Mouse (Mus musculus) right cerebral cortex, postnatal 14 days (tissue): Measurements from ENCODE around the gene Mypop.
A peak's percentile ranks its signal among the peaks of the same experiment; 100 is the strongest.

Experiments
- DNase-seq: peaks from one replicate; pipeline ENCODE4 v3.0.0; 2022

Gene Mypop

DNA sequence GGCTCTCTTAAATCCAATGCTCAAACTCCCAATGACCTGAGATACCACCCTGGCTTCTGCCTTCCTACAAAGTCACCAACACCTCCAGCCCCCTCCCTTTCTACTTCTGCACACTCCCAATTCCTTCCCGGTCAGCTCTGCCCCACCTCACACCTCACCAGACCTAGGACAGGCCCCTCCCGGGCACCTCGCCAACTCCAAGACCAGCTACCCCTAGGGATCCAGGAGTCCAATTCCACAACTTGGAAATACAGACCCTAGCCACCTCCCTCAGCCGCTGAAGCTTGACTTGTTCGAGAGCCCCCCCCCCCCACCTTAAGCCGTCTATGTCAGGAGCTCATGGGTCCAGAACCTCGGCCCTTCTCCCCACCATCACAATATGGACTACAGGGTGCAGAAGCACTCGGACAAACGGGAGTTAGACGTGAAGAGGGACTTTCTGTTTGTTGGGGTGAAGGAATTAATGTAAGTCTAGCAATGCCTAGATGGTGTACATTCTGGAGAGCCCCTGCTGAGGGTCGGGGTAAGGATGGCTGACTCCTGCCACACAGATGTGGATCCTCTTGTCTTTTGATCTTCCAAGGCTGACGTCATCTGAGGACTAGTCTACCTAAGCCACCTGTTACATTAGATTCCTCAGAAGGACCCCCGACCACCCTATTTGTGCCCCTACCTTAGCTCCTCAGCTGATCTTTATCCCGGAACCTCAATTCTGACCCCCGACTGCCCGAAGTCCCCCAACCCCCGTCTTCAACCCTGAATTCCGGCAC, 31.3 kb downstream of the Mypop start:
- no peak for DNase-seq

DNA sequence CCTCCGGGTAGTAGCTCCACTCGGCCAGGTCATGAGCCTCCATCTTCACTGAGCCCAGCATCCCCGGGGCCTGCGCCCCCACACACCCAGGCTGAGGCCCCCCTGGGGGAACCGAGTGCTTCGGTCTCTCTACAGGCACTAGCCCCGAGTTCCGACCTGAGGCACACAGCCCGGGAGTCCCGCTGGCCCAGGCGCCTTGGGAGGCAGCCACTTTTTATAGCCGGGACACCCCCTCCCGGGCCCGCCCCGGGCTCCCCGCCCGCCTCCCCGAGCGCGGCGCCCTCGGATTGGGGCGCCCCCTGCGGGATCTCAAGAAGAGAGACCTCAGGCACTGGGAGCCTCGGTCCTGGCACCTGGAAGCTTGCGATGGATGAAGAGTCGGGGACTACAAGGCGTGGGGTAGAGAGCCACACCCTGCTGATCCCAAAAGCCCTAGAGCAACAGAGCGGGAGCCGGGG, 32.3 kb downstream of the Mypop start, which contains the start of gene Foxa3:
Foxa3 (minus strand) TSS at position 182 of the 458 bp plus-strand sequence.
- DNase-seq, result no peak

DNA sequence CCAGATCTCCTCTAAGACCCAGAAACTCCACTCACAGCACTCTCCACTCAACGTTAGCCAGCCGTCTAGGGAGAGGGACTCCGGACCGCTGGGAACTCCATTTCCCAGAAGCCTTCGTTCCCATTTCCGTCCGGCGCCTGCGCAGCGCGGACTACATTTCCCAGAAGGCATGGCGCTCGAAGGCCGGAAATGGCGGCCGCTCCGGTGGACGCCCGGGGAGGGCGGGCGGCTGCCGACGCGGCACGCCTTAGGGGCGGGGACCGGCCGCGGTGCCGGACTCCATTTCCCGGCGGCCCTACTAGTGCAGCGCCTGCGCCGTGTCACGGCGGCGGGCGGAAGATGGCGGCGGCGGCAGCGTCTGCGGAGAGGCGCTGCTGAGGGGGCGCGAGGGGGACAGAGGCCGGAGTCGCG, 33.1 kb downstream of the Mypop start, which contains the start of gene Sympk:
Sympk (plus strand) TSS at position 282 of the 411 bp plus-strand sequence.
- peak; percentile 94 for DNase-seq

DNA sequence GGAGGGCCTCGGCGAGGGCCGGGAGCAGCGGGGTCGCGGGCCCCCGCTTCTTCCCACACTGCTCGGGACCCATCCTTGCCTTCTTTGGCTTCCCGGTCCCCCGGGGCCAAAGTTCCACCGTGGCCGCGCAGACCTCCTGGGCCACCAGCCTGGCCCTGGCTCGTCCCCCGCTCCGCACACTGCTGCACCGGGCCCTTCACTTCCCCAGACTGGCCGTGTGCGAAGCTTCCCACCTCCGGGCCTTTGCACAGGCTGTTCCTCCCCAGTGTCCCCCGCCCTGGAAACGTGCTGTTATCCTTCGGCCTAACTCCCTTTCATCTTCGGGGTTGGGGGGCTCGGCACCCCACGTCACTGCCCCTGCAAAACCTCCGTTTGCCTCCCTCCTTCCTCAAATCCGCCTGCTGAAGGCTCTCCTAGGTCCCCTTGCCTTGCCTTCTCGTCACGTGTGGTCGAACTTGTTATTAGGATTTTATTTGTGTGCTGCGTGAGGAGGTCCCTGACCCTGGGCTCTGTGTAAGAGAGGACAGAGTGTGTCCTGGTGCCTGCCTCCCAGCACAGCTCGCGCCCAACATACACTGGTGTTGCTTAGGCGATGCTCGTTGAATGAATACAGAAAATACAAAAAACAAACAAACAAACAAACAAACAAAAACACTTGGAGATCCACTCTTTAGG, 33.7 kb downstream of the Mypop start:
- no peak for DNase-seq

DNA sequence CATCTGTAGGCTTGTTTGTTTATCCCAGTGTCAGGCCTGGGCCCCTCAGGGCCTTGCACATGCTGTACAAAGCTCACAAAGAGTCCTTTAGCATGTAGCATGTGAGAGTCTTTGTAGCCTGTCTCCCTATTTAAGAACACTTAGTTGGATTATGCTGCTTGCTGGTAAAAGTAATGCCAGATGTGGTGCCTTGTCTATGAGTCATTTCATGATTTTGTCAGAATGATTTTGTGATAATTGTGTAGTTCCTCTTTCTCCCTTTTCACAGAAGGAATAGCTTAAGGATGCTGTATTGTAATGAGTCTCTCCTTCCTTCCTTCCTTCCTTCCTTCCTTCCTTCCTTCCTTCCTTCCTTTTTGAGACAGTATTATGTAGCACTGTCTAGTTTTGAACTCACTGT, 37.0 kb downstream of the Mypop start:
- no peak for DNase-seq

DNA sequence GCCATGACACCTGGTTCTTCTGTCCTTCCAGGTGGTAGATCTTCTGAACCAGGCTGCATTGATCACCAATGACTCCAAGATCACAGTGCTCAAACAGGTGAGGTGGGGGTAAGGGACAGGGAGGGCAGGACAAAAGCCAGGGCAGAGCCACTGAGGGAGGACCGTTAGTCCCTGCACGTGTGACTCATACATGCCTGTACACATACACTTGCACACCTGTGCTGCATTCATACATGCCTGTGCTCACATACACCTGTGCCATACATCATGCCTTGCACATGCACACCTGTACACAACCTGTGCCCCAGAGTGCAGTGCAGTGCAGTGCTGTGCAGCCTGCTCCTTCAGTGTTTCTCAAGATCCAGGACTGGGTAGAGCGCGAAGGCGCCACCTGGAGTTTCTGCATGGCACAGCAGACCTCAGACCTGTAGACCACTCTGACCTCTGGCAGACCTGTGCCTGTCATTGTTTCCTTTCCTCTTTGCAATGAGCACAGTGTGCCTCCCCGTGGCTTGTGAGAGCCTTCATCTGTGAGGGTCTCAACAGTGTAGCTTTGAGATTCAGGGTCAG, 38.1 kb downstream of the Mypop start:
- peak; percentile 50 for DNase-seq

DNA sequence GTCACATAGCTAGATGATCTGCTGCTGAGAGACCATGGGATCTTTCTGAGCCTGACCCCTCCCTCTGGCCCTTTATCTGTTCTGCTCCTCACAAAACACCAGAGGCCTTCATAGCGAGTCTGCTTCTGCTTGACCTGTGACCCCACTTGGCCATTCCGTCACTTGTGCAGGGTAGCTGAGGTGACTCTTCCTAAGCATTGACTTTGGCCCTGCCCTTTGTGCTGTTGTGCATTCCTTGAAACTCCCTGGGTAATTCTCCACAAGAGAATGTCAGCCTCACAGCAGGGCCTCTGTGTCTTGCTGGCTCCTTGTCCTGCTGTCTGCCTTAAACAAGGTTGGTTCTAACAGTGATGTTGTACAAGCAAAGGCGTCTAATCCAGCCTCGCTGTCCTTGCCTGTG, 40.6 kb downstream of the Mypop start:
- no peak for DNase-seq

DNA sequence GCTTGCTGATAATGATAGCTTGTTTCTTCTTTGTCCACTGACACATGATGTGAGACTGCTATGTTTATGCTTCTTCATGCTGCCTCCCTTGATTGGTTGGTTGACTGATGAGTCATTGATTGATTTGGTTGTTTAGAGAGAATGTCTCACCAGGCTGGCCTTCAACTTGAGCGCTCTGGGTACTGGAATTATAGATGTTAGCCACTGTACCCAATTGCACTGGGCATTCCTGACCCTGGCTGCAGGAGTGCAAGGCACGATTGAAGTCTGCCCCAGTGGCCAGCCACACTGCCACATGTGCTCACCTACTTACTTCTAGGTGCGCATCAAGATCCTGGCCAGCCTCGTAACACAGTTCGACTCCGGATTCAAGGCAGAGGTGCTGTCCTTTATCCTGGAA, 53.6 kb downstream of the Mypop start:
- no peak for DNase-seq

DNA sequence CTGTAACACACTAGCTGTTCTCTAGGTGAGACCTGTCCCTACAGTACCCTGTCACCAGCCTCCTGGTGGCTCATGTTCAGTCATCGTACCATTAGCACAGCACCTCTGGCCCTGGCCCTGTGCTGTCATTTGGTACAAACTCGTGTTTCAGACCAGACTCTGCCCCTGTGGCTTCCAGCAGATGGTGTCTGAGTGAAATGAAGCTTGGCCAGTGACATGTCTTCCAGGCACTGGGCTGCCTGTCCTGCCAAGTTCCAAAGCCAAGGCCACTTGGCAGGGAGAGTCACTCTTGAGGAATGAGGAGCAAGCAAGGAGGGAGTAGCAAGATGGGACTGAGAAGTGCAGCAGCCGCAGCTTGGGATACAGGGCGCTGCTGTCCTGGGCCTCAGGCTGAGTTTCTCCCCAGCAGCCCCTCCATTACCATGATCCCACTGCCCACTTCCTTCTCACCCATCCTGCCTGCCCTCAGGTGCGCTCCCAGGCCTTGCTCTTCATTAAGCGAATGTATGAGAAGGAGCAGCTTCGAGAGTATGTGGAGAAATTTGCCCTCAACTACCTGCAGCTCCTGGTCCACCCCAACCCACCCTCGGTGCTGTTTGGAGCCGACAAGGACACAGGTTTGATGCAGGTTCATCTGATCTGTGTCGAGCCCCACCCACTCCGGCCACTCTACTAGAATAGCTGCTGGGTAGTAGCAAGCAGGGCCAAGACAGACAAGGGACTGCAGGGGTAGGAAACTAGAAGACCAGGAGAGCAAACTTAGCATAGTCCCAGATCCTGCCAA, 55.4 kb downstream of the Mypop start:
- DNase-seq, result no peak

DNA sequence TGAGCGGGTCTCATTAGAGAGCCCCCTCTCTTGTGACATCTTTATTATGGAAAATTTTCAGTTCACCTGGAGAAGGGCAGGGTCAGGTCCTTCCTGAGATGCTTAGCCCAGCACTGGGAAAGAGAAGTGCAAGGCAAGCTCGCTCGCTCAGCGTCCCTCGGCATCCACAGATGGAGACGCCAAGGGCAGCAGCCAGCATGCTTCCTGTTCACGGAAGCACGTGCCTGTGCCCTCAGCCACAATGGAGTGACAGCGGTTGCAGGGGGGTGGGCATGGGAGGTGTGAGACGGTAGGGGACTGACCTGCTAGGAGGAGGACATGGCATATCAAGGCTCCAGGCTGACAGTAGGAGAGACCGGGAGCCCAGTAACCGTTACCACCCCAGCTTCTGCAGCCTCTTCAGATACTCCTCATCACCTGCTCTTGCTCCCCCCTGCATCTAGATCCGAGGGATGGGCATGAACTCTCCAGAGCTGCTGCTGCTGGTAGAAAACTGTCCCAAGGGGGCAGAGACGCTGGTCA, 57.0 kb downstream of the Mypop start:
- DNase-seq, result no peak

DNA sequence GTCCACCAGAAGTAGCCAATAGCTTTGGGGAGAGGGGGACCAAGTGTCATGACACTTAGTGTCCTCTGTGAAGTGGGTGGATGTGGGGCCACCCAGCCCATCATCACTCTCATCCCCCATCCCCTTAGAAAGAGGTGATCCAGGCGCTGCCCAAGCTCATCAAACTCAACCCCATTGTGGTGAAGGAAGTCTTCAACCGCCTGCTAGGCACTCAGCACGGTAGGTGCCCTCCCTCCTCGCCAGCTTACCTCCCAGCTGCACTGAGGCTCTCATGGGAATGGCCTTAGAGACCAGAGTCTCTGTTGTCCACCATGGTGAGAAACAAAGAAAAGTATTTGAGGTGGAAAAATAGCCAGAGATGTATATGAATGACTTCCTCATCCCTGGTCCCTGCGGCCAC, 58.2 kb downstream of the Mypop start:
- DNase-seq, result no peak

DNA sequence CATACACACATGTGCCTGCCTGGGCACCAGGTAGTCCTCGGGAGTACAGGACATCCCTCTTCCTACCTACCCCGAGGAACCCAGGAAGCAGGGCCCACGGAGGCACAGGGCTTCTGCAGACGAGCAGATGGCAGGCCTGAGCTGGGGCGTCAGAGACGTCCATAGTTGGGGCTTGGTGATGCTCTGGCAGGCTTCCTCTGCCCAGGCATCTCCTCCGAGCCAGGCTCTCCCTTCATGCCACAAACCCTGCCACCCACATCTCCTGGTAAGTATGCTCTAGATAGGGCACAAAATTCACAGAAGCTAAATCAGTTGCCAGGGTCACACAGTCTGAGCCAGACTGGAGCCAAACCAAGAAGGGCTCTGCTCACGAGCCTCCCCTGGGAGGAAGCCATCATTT, 59.1 kb downstream of the Mypop start:
- no peak for DNase-seq

DNA sequence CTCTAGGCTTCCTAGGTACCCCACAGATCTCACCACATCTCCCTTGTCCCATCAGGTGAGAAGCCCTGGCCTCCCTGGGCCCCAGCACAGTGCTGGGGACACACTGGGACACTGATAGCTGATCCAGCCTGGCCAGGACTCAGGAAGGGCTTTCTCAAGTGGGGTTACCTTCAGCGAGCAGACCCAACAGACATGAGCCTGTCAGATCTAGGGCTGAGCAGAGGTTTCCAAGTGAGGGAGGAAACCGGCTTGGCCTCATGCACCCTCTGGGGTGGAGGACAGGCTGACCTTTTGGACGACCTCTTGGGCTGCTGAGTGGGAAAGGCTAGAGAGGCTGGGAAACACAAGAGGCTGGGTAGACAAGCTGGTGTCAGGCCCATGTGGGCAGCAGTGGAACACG, 60.1 kb downstream of the Mypop start:
- no peak for DNase-seq
